ENCODE assay signal across 10 mouse cellular contexts in genomic region chr8:71543755-71544154, GRCm38 (mm10). TPM values are rescaled to one million over a fixed set of nuclear protein-coding genes. Genes with fewer than 3 reads are reported as not detected.
DNase-seq lines count a peak whose midpoint lies in the region; TF ChIP-seq lines count a peak whose summit lies in the region.
"Had no signal": no experiment of that assay in that cellular context is flagged by ENCODE, and none has a peak within 500 bp of the region (broad histone marks: within the 10 kb centered on the region; RNA-seq: fewer than 3 reads in every experiment).

No protein-coding gene starts in this region.

- H3K9ac ChIP-seq in ES-Bruce4 (ENCODE audit: low read depth, poor library complexity, severe bottlenecking): peak overlapping the region; percentile 69; the same call in 1 of the 2 replicates

- H3K27me3 ChIP-seq in ES-Bruce4 (ENCODE audit: control insufficient read depth, insufficient read depth, low read length, poor library complexity, severe bottlenecking): no peaks in the 10 kb centered on the region
- no peaks in the 10 kb centered on the region for H3K27me3 ChIP-seq in hindbrain, embryonic 10.5 days (ENCODE audit: insufficient read depth, poor library complexity, severe bottlenecking)
- H3K27me3 ChIP-seq in midbrain, embryonic 10.5 days (ENCODE audit: low read depth, poor library complexity, severe bottlenecking): peaks cover under 1% of the 10 kb centered on the region; the same call in 1 of the 2 replicates

- intact Hi-C loops in heart, postnatal 10 days (cut with DNase I): no loop called here

- peak overlapping the region; percentile 94; the same call in 1 of the 2 replicates for H3K4me3 ChIP-seq in ES-Bruce4 (ENCODE audit: low read depth, low read length)
- H3K4me3 ChIP-seq in hindbrain, embryonic 10.5 days: peak overlapping the region; percentile 89
- H3K4me3 ChIP-seq in midbrain, embryonic 10.5 days: peak overlapping the region; percentile 74

- peaks cover 17% of the 10 kb centered on the region for H3K36me3 ChIP-seq in ES-Bruce4 (ENCODE audit: control insufficient read depth, insufficient read depth, low read length, poor library complexity, severe bottlenecking)
- H3K36me3 ChIP-seq in hindbrain, embryonic 10.5 days: peaks cover 35% of the 10 kb centered on the region
- H3K36me3 ChIP-seq in midbrain, embryonic 10.5 days: peaks cover 36% of the 10 kb centered on the region

- no peak for TF ChIP-seq EP300 in ES-Bruce4 (IDR thresholded peaks at IDR 0.05; ENCODE audit: insufficient read depth, low read depth, low read length)

- no peaks in the 10 kb centered on the region for H3K4me1 ChIP-seq in ES-Bruce4 (ENCODE audit: control insufficient read depth, insufficient read depth, low read length)
- peaks cover 13% of the 10 kb centered on the region for H3K4me1 ChIP-seq in hindbrain, embryonic 10.5 days (replicated peaks)
- peaks cover 14% of the 10 kb centered on the region for H3K4me1 ChIP-seq in midbrain, embryonic 10.5 days

- TF ChIP-seq POLR2A in ES-Bruce4 (IDR thresholded peaks at IDR 0.05; ENCODE audit: insufficient read depth, low read length): no peak

- DNase-seq in heart, adult 11 months: peak; percentile 91
- no peak for DNase-seq in heart, postnatal 10 days
- DNase-seq in hindbrain, embryonic 10.5 days (ENCODE audit: low spot score): no peak
- no peak for DNase-seq in midbrain, embryonic 10.5 days (ENCODE audit: low spot score)
- DNase-seq in retina, postnatal 1 day: no peak
- DNase-seq in frontal cortex, postnatal 36 days (ENCODE audit: low spot score in 2 of 2): no peak
- DNase-seq in gastrocnemius, postnatal 10 days: no peak
- DNase-seq: cerebellum, adult 2 months had no signal

- no peak for TF ChIP-seq CTCF in ES-Bruce4 (IDR thresholded peaks at IDR 0.05; ENCODE audit: low read depth, low read length)

- 88% methylated on average over 9 of the region's 9 CpGs for WGBS in hindbrain, embryonic 10.5 days
- WGBS in midbrain, embryonic 10.5 days: 89% methylated on average over 9 of the region's 9 CpGs

- H3K9me3 ChIP-seq in ES-Bruce4 (replicated peaks; ENCODE audit: control insufficient read depth, insufficient read depth, low read length, poor library complexity, severe bottlenecking): no peaks in the 10 kb centered on the region
- no peaks in the 10 kb centered on the region for H3K9me3 ChIP-seq in hindbrain, embryonic 10.5 days
- no peaks in the 10 kb centered on the region for H3K9me3 ChIP-seq in midbrain, embryonic 10.5 days (replicated peaks)

- H3K27ac ChIP-seq in ES-Bruce4 (ENCODE audit: insufficient read depth, low read length): no peak overlapping the region
- no peak overlapping the region for H3K27ac ChIP-seq in hindbrain, embryonic 10.5 days
- no peak overlapping the region for H3K27ac ChIP-seq in midbrain, embryonic 10.5 days (replicated peaks)

RNA-seq across cellular contexts. Expression of gene Mvb12a, which starts 1.0 kb away (rescaled TPM):
- 10 to 100 TPM; 30.2 to 32.5 TPM for total RNA-seq in heart, postnatal 10 days (2021)
- polyA plus RNA-seq in ES-Bruce4 (2011; ENCODE audit: insufficient read depth, insufficient read length, low read depth, missing spikeins): 72.6 and 74.1 TPM in 2 replicates
- polyA plus RNA-seq in hindbrain, embryonic 10.5 days (2016; fragmentation: Nextera tagmentation; extraction: Ambion mirVana): 68.7 and 71.6 TPM in 2 replicates
- 62.1 and 62.9 TPM in 2 replicates for polyA plus RNA-seq in midbrain, embryonic 10.5 days (2016; fragmentation: Nextera tagmentation; extraction: Ambion mirVana)
- 10 to 100 TPM; 21.8 to 25.5 TPM for total RNA-seq in gastrocnemius, postnatal 10 days (2021)

RNA-seq across cellular contexts. Expression of gene Bst2, which starts 6.5 kb away (rescaled TPM):
- total RNA-seq in heart, postnatal 10 days (2021): 10 to 100 TPM; 13.0 to 13.5 TPM
- polyA plus RNA-seq in ES-Bruce4 (2011; ENCODE audit: insufficient read depth, insufficient read length, low read depth, missing spikeins): 207 and 235 TPM in 2 replicates
- 8.9 and 9.6 TPM in 2 replicates for polyA plus RNA-seq in hindbrain, embryonic 10.5 days (2016; fragmentation: Nextera tagmentation; extraction: Ambion mirVana)
- polyA plus RNA-seq in midbrain, embryonic 10.5 days (2016; fragmentation: Nextera tagmentation; extraction: Ambion mirVana): 8.6 and 9.3 TPM in 2 replicates
- total RNA-seq in gastrocnemius, postnatal 10 days (2021): 10 to 100 TPM; 10.0 to 12.0 TPM

RNA-seq across cellular contexts. Expression of gene Tmem221, which starts 14.9 kb away (rescaled TPM):
- total RNA-seq in heart, postnatal 10 days (2021): under 1 TPM in 1 of 2 experiments, not detected in 1; 0.27 TPM
- 2.2 and 2.4 TPM in 2 replicates for polyA plus RNA-seq in ES-Bruce4 (2011; ENCODE audit: insufficient read depth, insufficient read length, low read depth, missing spikeins)
- polyA plus RNA-seq in hindbrain, embryonic 10.5 days (2016; fragmentation: Nextera tagmentation; extraction: Ambion mirVana): 0.18 and 0.26 TPM in 2 replicates
- 0.14 TPM in 2 replicates for polyA plus RNA-seq in midbrain, embryonic 10.5 days (2016; fragmentation: Nextera tagmentation; extraction: Ambion mirVana)
- under 1 TPM in 1 of 2 experiments, not detected in 1; 0.14 TPM for total RNA-seq in gastrocnemius, postnatal 10 days (2021)

RNA-seq across cellular contexts. Expression of gene Ccdc194, which starts 18.2 kb away (rescaled TPM):
- under 1 TPM in 1 of 2 experiments, not detected in 1; 0.17 TPM for total RNA-seq in heart, postnatal 10 days (2021)
- polyA plus RNA-seq in ES-Bruce4 (2011; ENCODE audit: insufficient read depth, insufficient read length, low read depth, missing spikeins): 4.3 and 4.9 TPM in 2 replicates
- polyA plus RNA-seq in hindbrain, embryonic 10.5 days (2016; fragmentation: Nextera tagmentation; extraction: Ambion mirVana): 0.51 and 0.60 TPM in 2 replicates
- 0.14 and 0.28 TPM in 2 replicates for polyA plus RNA-seq in midbrain, embryonic 10.5 days (2016; fragmentation: Nextera tagmentation; extraction: Ambion mirVana)
- total RNA-seq in gastrocnemius, postnatal 10 days (2021): 1 to 10 TPM in 1 of 2 experiments, under 1 TPM in 1; 0.21 to 2.5 TPM
- total RNA-seq: layer of hippocampus, adult 18-20 months had no signal

RNA-seq across cellular contexts. Expression of gene Nxnl1, which starts 22.6 kb away (rescaled TPM):
- under 1 TPM in 1 of 2 experiments, not detected in 1; 0.12 TPM for total RNA-seq in heart, postnatal 10 days (2021)
- not detected in 2 replicates for polyA plus RNA-seq in ES-Bruce4 (2011; ENCODE audit: insufficient read depth, insufficient read length, low read depth, missing spikeins)
- not detected in 2 replicates for polyA plus RNA-seq in hindbrain, embryonic 10.5 days (2016; fragmentation: Nextera tagmentation; extraction: Ambion mirVana)
- not detected in 2 replicates for polyA plus RNA-seq in midbrain, embryonic 10.5 days (2016; fragmentation: Nextera tagmentation; extraction: Ambion mirVana)
- under 1 TPM in 1 of 2 experiments, not detected in 1; 0.14 TPM for total RNA-seq in gastrocnemius, postnatal 10 days (2021)

Comparison
In these comparisons a context has a peak if more than half of its experiments do, and no peak if none do; other contexts are left out.
1. RNA of gene Bst2, which starts 6.5 kb away (polyA plus RNA-seq): 207 to 235 TPM in ES-Bruce4; 8.9 to 9.6 TPM in hindbrain, embryonic 10.5 days and 8.6 to 9.3 TPM in midbrain, embryonic 10.5 days; every median in the first group is over 10 times any median in the second.
2. Peak in every context shown above with its lines, with median percentiles within 50 percentile points of each other: H3K4me3 ChIP-seq.